Mouse (Mus musculus) MEL (cell line): ENCODE results near the gene Aff1.

Source experiments
- BHLHE40 ChIP-seq: IDR thresholded peaks from 2 replicates; pipeline ENCODE4 v1.6.1; 2012; ENCODE audit warnings: low read depth, mild to moderate bottlenecking, inconsistent platforms, low read length, improper control_type of control experiment, borderline replicate concordance
- CHD2 ChIP-seq: IDR thresholded peaks from 2 replicates; pipeline ENCODE4 v1.6.1; 2011; ENCODE audit warnings: low read length, improper control_type of control experiment
- CTCF ChIP-seq, 3 experiments: IDR thresholded peaks in 2 of 3; conservative IDR thresholded peaks in 1 of 3; 2 replicates each; pipeline ENCODE4 v1.5.1; 2011 to 2012; ENCODE audit warnings: low read length in 3 of 3, low read depth in 2 of 3, mild to moderate bottlenecking in 2 of 3, improper control_type of control experiment in 1 of 3, inconsistent platforms in 1 of 3, mixed read lengths in 1 of 3, moderate library complexity in 1 of 3; ENCODE audit not compliant: control insufficient read depth in 1 of 3, insufficient read depth in 1 of 3, poor library complexity in 1 of 3, severe bottlenecking in 1 of 3
- GATA1 ChIP-seq: IDR thresholded peaks from 2 replicates; pipeline ENCODE4 v1.6.1; 2011; ENCODE audit warnings: low read depth, low read length, improper control_type of control experiment
- POLR2A ChIP-seq, 2 experiments: IDR thresholded peaks; 2 replicates each; pipeline ENCODE4 v1.6.1; 2011 to 2012; ENCODE audit warnings: low read length in 2 of 2, mild to moderate bottlenecking in 2 of 2, control low read depth in 1 of 2, improper control_type of control experiment in 1 of 2, low read depth in 1 of 2, moderate library complexity in 1 of 2; ENCODE audit not compliant: control insufficient read depth in 1 of 2, insufficient read depth in 1 of 2, poor library complexity in 1 of 2
- SMC3 ChIP-seq: IDR thresholded peaks from 2 replicates; pipeline ENCODE4 v1.6.1; 2011; ENCODE audit warnings: low read depth, low read length, improper control_type of control experiment
- USF1 ChIP-seq: IDR thresholded peaks from 2 replicates; pipeline ENCODE4 v1.6.1; 2014; ENCODE audit warnings: low read depth, mild to moderate bottlenecking, inconsistent platforms, low read length, improper control_type of control experiment, moderate library complexity
- ZC3H11A ChIP-seq: IDR thresholded peaks from 2 replicates; pipeline ENCODE4 v1.6.1; 2012; ENCODE audit warnings: low read depth, mild to moderate bottlenecking, inconsistent platforms, low read length, improper control_type of control experiment
- ZMIZ1 ChIP-seq: IDR thresholded peaks from 2 replicates; pipeline ENCODE4 v1.6.1; 2012; ENCODE audit warnings: low read depth, mild to moderate bottlenecking, inconsistent platforms, low read length, improper control_type of control experiment, moderate library complexity

GRCm38 (mm10) chr5:103756231-103756714 is 64.1 kb downstream of the Aff1 start:
- no peak for TF ChIP-seq CTCF (IDR thresholded peaks at IDR 0.05 in 2 of 3, conservative IDR thresholded peaks at IDR 0.05 in 1 of 3; ENCODE audit: control insufficient read depth in 1 of 3, insufficient read depth in 1 of 3, low read depth in 2 of 3, low read length in 3 of 3, poor library complexity in 1 of 3, severe bottlenecking in 1 of 3)
- no peak for TF ChIP-seq CHD2
- TF ChIP-seq GATA1, result no peak
- no peak for TF ChIP-seq ZC3H11A
- no peak for TF ChIP-seq BHLHE40
- TF ChIP-seq ZMIZ1, result no peak
- TF ChIP-seq SMC3, result no peak
- no peak for TF ChIP-seq POLR2A (IDR thresholded peaks at IDR 0.05; ENCODE audit: control insufficient read depth in 1 of 2, insufficient read depth in 1 of 2, low read depth in 1 of 2, low read length in 2 of 2, poor library complexity in 1 of 2)
- TF ChIP-seq USF1, result no peak
